15 mouse cellular contexts compared by ENCODE assay signal in the genomic region with DNA sequence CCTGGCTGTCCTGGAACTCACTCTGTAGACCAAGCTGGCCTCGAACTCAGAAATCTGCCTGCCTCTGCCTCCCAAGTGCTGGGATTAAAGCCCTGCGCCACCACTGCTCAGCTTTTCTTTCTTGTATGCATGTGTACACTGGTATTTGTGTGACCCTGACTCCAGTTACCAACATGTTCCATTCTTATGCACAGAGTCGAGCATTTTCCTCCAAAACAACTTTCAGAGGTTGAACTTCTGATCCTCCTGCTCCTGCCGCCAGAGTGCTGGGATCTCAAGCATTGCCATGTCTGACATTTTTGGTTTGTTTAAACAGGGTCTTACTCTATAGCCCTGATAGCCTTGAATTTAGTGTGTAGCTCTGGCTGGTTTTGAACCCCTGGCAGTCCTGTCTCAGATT.
"Had no signal": no experiment of that assay in that cellular context is flagged by ENCODE, and none has a peak within 500 bp of the region (broad histone marks: within the 10 kb centered on the region; RNA-seq: fewer than 3 reads in every experiment).

No protein-coding gene starts in this region.

- DNase-seq: kidney, adult 2 months; kidney, postnatal 25 days; layer of hippocampus, adult 9-11 months; liver, embryonic 13.5 days; lung, adult 2 months; lung, postnatal 14 days; lung, postnatal 4 days; thymus, postnatal 25 days had no signal

- H3K27ac ChIP-seq: kidney, postnatal 0 days; layer of hippocampus, adult 2 months; left cerebral cortex, adult 2 months; liver, embryonic 13.5 days; midbrain, embryonic 12.5 days; midbrain, embryonic 15.5 days; neural tube, embryonic 13.5 days had no signal

- H3K4me3 ChIP-seq: layer of hippocampus, adult 2 months; left cerebral cortex, adult 2 months; liver, embryonic 13.5 days; midbrain, embryonic 12.5 days; midbrain, embryonic 15.5 days; myocyte; neural tube, embryonic 13.5 days had no signal

- H3K27me3 ChIP-seq: liver, embryonic 13.5 days; neural tube, embryonic 13.5 days had no signal
